Mouse (Mus musculus) spleen, adult 12 weeks (tissue): ENCODE data around the gene Pdia3.
"Not testable (repeated sequence)": the region's sequence is repeated elsewhere in the genome, so short reads cannot be mapped to it uniquely, and the experiment has no call there.

Source experiments
- DNase-seq: peaks from one replicate; pipeline ENCODE4 v3.0.0; 2022; ENCODE audit warnings: low spot score

Pdia3 gene

DNA sequence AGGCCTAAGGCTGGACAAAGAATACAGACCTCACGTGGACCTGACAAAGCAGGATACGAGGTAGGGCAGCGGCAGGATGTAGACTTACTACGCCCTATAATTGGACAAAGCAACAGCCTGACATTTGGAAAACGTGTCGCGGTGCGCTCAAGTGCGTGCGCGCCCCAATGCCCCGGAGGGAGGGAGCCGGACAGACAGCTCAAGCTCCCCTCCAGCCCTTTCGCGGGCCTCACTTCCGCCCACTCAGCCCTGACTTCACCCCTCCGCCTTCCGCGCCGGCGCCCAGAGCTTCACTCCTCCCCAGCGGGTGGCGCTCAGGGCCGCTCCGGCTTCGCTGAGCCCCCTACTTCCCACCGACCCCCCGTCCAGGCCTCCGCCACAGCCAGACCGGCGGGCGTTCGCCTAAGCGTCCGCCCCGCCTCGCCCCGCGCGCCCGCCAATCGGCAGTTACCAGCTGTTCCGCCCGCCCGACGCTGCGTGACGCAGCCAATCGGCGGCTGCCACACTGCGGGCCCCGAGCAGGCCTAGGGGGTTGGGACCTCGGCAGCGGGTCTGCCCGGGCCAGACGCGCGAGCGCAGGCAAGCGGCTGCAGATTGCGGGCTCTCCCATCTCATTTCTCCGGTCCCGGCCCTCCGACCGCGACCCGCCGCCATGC, at the start of gene Pdia3, which contains the start of gene Catsper2:
Pdia3 (plus strand) TSS at position 389 of the 656 bp plus-strand sequence.
Catsper2 (minus strand) TSS at position 406 of the 656 bp plus-strand sequence.
- peak; percentile 94 for DNase-seq

GRCm38 (mm10) chr2:121368831-121369230, 44.7 kb upstream of the Pdia3 start:
- DNase-seq = no peak

GRCm38 (mm10) chr2:121370921-121371320, 42.7 kb upstream of the Pdia3 start:
- no peak for DNase-seq

DNA sequence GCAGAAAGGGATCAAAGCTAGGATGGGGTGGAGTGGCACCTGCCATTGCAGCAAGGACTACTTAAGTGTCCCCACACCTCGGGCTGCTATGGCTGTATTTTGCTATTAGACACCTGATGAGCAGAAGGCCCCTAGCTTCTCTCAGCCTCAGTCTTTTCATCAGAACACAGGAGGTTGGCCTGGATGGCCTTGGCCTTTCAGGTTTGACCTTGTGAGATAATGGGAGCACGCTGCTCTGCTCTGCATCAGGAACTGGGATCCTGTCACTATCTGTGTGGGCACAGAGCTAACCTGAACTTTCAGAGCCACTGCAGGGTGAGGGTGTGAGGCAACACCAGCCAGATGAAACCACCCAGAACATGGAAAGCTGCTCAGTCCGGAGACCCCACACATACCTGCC, 41.3 kb upstream of the Pdia3 start:
- no peak for DNase-seq

- no peak for DNase-seq
These were observed 38.8 kb upstream of the Pdia3 start for GRCm38 (mm10) chr2:121374766-121375165.

DNA sequence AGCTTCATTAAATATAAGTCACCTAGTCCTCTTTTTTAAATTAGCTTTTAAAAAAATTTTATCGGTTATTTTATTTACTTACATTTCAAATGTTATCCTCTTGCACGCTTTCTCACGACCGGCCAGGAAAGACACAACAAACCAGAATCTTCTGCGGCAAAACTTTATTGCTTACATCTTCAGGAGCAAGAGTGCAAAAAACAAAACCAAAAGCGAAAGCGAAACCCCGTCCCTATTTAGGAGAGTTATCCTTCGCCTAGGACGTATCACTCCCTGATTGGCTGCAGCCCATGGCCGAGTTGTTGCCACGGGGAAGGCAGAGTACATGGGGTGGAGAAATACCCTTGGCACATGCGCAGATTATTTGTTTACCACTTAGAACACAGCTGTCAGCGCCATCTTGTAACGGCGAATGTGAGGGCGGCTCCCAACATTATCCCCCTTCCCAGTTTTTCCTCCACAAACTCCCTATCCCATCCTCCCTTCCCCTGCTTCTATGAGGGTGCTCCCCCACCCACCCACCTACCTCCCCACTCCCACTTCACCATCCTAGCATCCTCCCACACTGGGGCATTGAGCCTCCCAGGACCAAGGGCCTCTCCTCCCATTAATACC, 26.5 kb upstream of the Pdia3 start, which contains the start of gene Strc:
Strc (minus strand) TSS at position 208 of the 615 bp plus-strand sequence.
- DNase-seq = not testable (repeated sequence)

DNA sequence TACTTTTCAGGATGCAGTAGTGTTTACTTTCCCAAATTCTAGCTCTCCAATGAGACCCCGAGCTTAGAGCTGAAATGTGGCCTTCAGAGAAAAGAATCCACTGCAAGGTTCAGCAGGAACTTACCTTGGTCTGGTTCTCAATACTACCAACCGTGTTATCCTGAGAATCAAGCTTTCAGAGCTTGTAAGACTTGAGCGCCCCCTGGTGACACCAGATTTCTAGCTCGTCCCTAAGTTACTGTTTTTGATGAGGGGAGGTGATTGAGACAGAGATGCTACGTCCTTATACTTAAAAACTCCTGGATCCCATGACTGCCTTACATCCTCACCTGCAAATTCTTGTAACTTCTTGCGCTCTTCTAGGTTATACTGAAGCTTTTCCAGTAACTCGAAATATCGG, 17.0 kb upstream of the Pdia3 start:
- DNase-seq = peak; percentile 46

DNA sequence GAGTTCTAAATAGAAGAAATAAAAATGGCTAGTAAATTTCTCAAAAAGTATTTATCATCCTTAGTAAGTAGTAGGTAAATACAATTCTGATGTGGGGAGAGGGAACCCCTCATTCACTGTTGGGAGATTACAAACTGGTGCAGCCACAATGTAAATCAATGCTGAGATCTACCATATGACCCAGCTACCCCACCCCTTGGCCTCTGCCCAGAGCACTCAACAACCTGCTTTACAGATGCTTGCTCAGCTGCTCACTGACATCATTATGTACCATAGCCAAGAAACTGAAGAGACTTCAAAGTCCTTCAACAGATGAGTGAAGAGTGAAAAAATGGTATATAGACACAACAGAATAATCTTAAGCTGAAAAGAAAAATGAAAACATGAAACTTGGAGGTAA, 10.3 kb upstream of the Pdia3 start:
- no peak for DNase-seq

GRCm38 (mm10) chr2:121408160-121408559, 5.4 kb upstream of the Pdia3 start:
- peak; percentile 58 for DNase-seq

DNA sequence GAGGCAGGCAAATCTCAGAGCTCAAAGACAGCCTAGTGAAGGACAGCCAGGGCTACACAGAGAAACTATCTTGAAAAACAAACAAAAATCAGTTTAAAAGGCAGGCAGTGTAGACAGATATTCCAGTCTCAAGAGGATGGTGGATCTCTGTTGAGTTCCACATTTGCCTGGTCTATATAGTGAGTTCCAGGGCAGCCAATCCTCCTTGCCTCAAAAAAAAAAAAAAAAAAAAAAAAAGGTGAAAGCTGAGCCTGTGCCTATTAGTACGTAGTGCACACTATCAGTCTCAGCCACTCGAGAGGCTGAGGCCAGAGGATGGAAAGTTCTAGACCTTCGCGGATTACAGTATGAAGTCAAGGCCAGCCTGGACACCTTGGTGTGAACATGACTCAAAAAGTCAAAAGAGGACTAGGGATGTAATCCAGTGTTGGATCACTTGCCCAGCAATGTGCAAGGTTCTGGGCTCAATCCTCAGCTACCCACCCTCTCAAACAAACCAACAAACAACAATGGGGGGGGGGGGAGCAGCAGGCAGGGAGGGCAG, 660 bp upstream of the Pdia3 start:
- no peak for DNase-seq

DNA sequence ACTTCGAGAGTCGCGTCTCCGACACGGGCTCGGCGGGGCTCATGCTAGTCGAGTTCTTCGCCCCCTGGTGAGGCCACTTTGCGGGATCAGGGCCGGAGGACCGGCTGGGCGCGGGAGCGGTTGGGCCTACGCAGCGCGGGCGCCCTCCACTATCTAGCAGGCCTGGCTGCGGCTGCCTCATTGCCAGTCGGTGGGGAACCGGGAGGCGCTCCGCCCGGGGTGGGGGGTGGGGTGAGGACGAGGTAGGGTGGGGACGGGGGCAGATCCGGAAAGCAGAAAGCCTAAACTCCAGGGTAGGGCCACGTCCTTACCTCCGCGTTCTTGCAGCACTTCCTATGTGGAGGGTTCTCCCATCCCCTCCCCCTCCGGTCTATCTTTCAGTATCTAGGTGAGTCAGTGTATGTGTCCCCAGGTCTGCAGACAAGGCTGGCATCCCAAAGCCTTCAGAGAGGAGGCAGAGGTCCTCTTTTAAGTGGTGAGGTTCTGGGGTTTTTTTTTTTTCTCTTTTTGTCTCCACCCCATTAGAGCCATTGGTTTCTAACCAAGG, 637 bp downstream of the Pdia3 start:
- no peak for DNase-seq

- no peak for DNase-seq
These were observed 1.5 kb downstream of the Pdia3 start for GRCm38 (mm10) chr2:121415103-121415502.

DNA sequence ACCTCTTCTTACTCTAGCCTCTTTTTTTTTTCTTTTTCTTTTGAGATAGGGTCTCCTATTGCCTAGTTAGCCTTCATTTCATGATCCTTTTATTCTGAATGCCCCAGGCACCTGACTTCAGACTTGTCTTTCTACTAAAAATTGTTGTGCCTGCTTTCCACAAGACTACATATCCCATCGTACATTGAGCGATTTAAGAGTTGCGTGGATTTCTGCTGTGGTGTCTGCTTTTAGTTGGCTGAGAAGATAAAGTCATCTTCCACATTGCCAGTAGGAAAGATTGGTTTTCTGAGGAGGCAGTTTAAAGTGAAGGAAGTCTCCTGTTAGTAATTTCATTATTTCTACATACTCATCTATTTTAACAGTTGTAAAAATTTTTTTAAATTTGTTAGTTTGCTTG, 2.0 kb downstream of the Pdia3 start:
- DNase-seq = no peak

DNA sequence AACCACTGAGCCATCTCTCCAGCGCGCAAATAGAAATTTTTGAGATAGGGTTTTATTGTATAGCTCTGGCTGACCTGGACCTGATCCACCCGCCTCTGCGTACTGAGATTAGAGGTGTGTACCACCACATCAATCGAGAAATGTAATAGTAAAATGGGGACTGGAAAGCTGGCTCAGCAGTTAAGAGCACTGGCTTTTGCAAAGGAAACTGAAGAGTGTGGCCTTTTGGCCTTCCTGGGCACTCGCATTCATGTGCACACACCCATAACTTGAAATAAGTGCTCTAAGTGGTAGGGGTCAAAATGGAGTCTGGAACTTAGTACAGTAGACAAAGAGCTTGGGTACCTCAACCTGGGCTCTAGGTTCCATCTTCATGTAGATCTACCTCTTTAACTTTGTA, 2.8 kb downstream of the Pdia3 start:
- DNase-seq = no peak

DNA sequence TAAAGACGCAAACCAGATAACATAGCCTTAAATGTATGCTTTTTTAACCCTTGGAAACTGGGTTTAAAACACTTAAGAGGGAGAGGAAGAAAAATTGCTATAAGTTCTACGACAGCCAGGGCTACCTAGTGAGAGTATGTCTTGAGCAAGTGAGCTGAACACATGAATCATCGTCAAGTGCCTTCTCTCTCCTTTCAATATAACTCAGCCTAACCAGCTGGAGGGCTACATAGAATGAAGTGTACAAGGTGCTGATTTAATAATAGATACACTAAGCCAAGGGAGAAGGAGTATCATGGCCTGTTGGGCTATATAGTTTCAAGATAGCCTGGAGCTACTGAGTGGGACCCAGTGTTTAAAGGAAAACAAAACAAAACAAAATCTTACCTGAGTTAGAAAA, 4.9 kb downstream of the Pdia3 start:
- DNase-seq = no peak

DNA sequence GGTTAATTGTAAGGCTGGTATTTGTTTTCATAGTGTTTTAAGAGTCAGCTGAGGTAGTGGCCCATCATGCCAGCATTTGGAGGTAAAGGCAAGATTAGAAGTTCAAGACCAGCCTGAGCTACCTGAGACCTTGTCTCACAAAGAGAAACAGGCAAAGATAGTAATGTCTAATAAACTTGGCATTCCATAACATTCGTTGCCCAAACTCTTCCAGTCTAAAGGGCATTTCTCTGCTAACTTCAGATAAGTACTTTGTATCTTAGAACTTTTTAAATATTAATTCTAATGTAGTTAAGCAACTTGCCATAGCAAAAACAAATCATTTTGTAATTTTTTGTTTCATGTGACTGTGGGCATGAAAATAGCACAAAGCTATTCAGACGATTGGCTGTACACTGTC, 9.6 kb downstream of the Pdia3 start:
- DNase-seq = no peak

DNA sequence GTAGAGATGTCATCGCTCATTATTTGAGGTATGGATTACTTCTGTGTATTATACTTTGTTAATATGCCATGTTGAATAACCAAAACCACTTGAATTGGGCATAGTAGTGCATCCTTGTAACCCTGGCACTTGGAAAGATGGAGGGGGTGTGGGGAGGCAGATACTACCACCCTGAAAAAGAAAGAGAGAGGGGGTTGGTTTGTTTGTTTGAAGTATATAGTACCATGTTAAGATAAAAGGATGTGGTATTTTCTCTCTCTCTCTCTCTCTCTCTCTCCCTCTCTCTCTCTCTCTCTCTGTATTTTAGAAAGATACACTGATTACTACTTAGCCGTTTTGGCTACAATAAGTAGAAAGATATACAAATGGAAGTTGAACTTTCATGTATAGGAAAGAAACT, 12.3 kb downstream of the Pdia3 start:
- DNase-seq = no peak

DNA sequence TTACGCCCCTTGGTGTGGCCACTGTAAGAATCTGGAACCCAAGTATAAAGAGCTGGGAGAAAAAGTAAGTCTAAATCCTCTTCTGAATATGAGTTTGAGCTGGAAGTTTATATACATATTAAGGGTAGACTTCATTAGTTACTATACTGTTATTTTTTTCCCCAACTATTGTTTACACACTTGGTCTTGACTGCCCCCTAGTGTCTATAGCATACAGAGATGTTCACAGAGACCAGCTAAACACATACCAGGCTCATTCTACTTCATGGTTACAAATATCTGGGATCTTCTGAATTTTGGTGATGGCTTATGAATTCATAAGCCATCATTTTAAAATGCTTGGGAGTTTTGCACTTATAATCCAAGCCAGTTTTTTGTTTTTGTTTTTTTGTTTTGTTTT, 21.3 kb downstream of the Pdia3 start:
- DNase-seq = no peak

GRCm38 (mm10) chr2:121439746-121440145, 26.2 kb downstream of the Pdia3 start:
- no peak for DNase-seq

- DNase-seq = no peak
These were observed 27.4 kb downstream of the Pdia3 start for GRCm38 (mm10) chr2:121440834-121441605.

DNA sequence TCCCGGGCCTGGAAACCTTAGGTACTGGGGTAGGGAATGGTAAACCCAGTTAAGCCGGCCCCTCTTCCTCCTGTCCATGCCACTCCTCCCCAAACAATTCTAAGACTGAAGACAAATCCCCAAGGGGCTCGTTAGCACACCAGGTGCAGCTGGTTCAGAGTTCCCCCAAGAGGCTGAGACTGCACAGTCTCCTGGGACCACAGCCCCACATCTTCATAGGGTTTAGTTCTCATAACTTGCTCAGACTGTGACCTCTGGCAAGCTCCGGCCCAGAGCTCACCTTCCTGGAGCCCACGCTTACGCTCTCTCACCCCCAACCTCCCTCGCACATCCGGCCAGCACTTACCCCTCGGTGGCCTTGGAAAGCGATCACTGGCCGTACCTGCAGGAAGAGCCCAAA, 28.2 kb downstream of the Pdia3 start:
- DNase-seq = peak; percentile 31

- DNase-seq = peak; percentile 73
These were observed 28.9 kb downstream of the Pdia3 start for GRCm38 (mm10) chr2:121442259-121443067.
